In genomic region chr10:7959073-7959472, GRCm38 (mm10) we compare ENCODE assay signal across 18 mouse cellular contexts. TPM values are rescaled to one million over a fixed set of nuclear protein-coding genes. Genes with fewer than 3 reads are reported as not detected.
DNase-seq lines count a peak whose midpoint lies in the region; ATAC-seq and TF ChIP-seq lines count a peak whose summit lies in the region.
"Had no signal": no experiment of that assay in that cellular context is flagged by ENCODE, and none has a peak within 500 bp of the region (broad histone marks: within the 10 kb centered on the region; RNA-seq: fewer than 3 reads in every experiment).

No protein-coding gene starts in this region.

- H3K9me3 ChIP-seq in heart, embryonic 16.5 days (replicated peaks; ENCODE audit: control insufficient read depth, low read length) = no peaks in the 10 kb centered on the region
- H3K9me3 ChIP-seq in megakaryocyte, embryonic 14.5 days = no peaks in the 10 kb centered on the region
- H3K9me3 ChIP-seq: embryonic facial prominence, embryonic 15.5 days; hindbrain, embryonic 13.5 days; liver, embryonic 15.5 days had no signal

- no peaks in the 10 kb centered on the region for H3K27me3 ChIP-seq in heart, embryonic 16.5 days (ENCODE audit: control insufficient read depth, insufficient read depth, low read length)
- H3K27me3 ChIP-seq in megakaryocyte, embryonic 14.5 days (replicated peaks) = no peaks in the 10 kb centered on the region
- H3K27me3 ChIP-seq: embryonic facial prominence, embryonic 15.5 days; hindbrain, embryonic 13.5 days; liver, embryonic 15.5 days had no signal

- H3K9ac ChIP-seq in heart, embryonic 16.5 days (ENCODE audit: low read length) = no peak overlapping the region
- H3K9ac ChIP-seq: embryonic facial prominence, embryonic 15.5 days; hindbrain, embryonic 13.5 days; liver, embryonic 15.5 days had no signal

- H3K4me3 ChIP-seq in heart, embryonic 16.5 days (ENCODE audit: low read length) = no peak overlapping the region
- H3K4me3 ChIP-seq in megakaryocyte, embryonic 14.5 days (replicated peaks) = peak overlapping the region; percentile 9
- no peak overlapping the region for H3K4me3 ChIP-seq in embryonic fibroblast, embryonic 13.5 days (ENCODE audit: insufficient read depth, low read length)
- H3K4me3 ChIP-seq: embryonic facial prominence, embryonic 15.5 days; hindbrain, embryonic 13.5 days; liver, embryonic 15.5 days had no signal

- no peak for TF ChIP-seq CTCF in embryonic fibroblast, embryonic 13.5 days (IDR thresholded peaks at IDR 0.05; ENCODE audit: borderline replicate concordance, insufficient read depth, low read length)

- peak overlapping the region; percentile 2; the same call in 1 of the 2 replicates for H3K4me2 ChIP-seq in heart, embryonic 16.5 days (ENCODE audit: low read depth, low read length)
- H3K4me2 ChIP-seq: embryonic facial prominence, embryonic 15.5 days; hindbrain, embryonic 13.5 days; liver, embryonic 15.5 days had no signal

- WGBS in heart, embryonic 16.5 days = 38% methylated on average over 6 of the region's 6 CpGs

- 0 out of 2 replicates have a peak, but pooled peaks have one; percentile 5 for ATAC-seq in heart, embryonic 16.5 days (replicated peaks; ENCODE audit: extremely low read depth, insufficient read depth, low FRiP score)
- no peak for ATAC-seq in megakaryocyte, adult 5-6 weeks (ENCODE audit: poor library complexity, severe bottlenecking)
- ATAC-seq: forebrain, embryonic 14.5 days; intestine, embryonic 16.5 days had no signal

- peaks cover 17% of the 10 kb centered on the region for H3K4me1 ChIP-seq in heart, embryonic 16.5 days (ENCODE audit: control insufficient read depth, insufficient read depth, low read length)
- peaks cover 39% of the 10 kb centered on the region for H3K4me1 ChIP-seq in megakaryocyte, embryonic 14.5 days
- 0 out of 2 replicates have a peak, but pooled peaks cover 2% of the 10 kb centered on the region for H3K4me1 ChIP-seq in embryonic fibroblast, embryonic 13.5 days (ENCODE audit: control insufficient read depth, insufficient read depth, low read length)

- H3K27ac ChIP-seq in heart, embryonic 16.5 days (ENCODE audit: low read length) = peak overlapping the region; percentile 54
- no peak overlapping the region for H3K27ac ChIP-seq in embryonic fibroblast, embryonic 13.5 days (ENCODE audit: insufficient read depth, low read length)
- H3K27ac ChIP-seq: embryonic facial prominence, embryonic 15.5 days; hindbrain, embryonic 13.5 days; liver, embryonic 15.5 days; macrophage had no signal

- no peak for DNase-seq in heart, adult 11 months
- peak; percentile 32 to 43 for DNase-seq in right cerebral cortex, postnatal 10 days (ENCODE audit: low spot score in 2 of 2)
- DNase-seq in cerebellum, postnatal 36 days = no peak
- DNase-seq: cerebellum, adult 2 months; gastrocnemius, postnatal 25 days; kidney, postnatal 10 days; layer of hippocampus, postnatal 36 days; thymus, postnatal 25 days had no signal

- peak; percentile 30 for TF ChIP-seq POLR2A in embryonic fibroblast, embryonic 13.5 days (IDR thresholded peaks at IDR 0.05; ENCODE audit: low read depth, low read length)

- H3K36me3 ChIP-seq in heart, embryonic 16.5 days (ENCODE audit: control insufficient read depth, insufficient read depth) = no peaks in the 10 kb centered on the region
- no peaks in the 10 kb centered on the region for H3K36me3 ChIP-seq in megakaryocyte, embryonic 14.5 days (replicated peaks; ENCODE audit: low read length)
- H3K36me3 ChIP-seq: embryonic facial prominence, embryonic 15.5 days; hindbrain, embryonic 13.5 days; liver, embryonic 15.5 days had no signal

RNA-seq across cellular contexts. Expression of gene Tab2, which starts 3.0 kb away (rescaled TPM):
- polyA plus RNA-seq in heart, embryonic 16.5 days (2015; fragmentation: Nextera tagmentation; extraction: Ambion mirVana) = 15.1 and 15.4 TPM in 2 replicates
- 3.1 and 8.0 TPM in 2 replicates for polyA plus RNA-seq in megakaryocyte, embryonic 14.5 days (2012; ENCODE audit: insufficient read depth, low replicate concordance)
- 290 and 301 TPM in 2 replicates for total RNA-seq in megakaryocyte, adult 5-6 weeks (2015)
- 105 and 120 TPM in 2 replicates for total RNA-seq in megakaryocyte, adult 5-6 weeks (2017)
- 136 and 170 TPM in 2 replicates for polyA plus RNA-seq in embryonic fibroblast, embryonic 13.5 days (2011; ENCODE audit: insufficient read length, low read depth, missing spikeins)

Comparison
In these comparisons a context has a peak if more than half of its experiments do, and no peak if none do; other contexts are left out.
1. DNase-seq: peak in right cerebral cortex, postnatal 10 days (2 of 2); none in heart, adult 11 months (single experiment) and cerebellum, postnatal 36 days (0 of 2).